Mouse (Mus musculus): Measurements from ENCODE around the gene Lct. TPM values are rescaled to one million over a fixed set of nuclear protein-coding genes. Genes with fewer than 3 reads are reported as not detected.

The Lct gene
- polyA plus RNA-seq, 1 experiment from 2014 or later, result 0.27 TPM

DNA sequence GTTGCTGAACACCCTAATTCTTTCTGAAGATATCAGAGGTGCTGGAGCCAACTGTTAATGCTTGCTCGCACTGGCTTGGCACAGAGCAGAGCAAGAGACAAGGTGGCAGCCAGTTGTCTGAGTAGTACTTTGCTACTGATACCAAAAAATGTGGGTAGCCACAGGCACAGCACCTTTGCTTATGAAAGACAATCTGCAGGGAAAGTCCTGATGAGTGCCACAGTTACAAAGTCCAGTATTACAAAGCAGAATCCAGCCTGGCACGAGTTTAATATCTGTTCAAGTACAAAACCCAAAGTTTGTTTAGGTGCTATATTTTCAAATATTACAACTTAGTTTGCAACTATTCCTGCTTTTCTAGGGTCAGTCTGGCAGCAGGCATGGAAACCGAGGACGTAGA is 92.9 kb downstream of the Lct start:
- no peak overlapping the region for H3K27ac ChIP-seq (replicated peaks)
- WGBS, result 98% methylated on average over 4 of the region's 4 CpGs
- no peak overlapping the region for H3K4me3 ChIP-seq
- H3K27me3 ChIP-seq, result no peaks in the 10 kb centered on the region
- no peaks in the 10 kb centered on the region for H3K4me1 ChIP-seq (replicated peaks)
- no peak for ATAC-seq (ENCODE audit: low FRiP score, low read depth)
- H3K4me2 ChIP-seq, result no peak overlapping the region
- H3K9me3 ChIP-seq, result no peaks in the 10 kb centered on the region
- H3K9ac ChIP-seq, result no peak overlapping the region
- peaks cover 59% of the 10 kb centered on the region for H3K36me3 ChIP-seq

Other genes starting within 250 kb of the Lct start
- 3.6 and 4.4 TPM in 2 replicates for gene Zranb3, start 225.3 kb downstream of the Lct start, polyA plus RNA-seq (2015; fragmentation: Nextera tagmentation; extraction: Ambion mirVana)
- gene R3hdm1, start 225.0 kb downstream of the Lct start, polyA plus RNA-seq (2015; fragmentation: Nextera tagmentation; extraction: Ambion mirVana), result 77.8 and 89.2 TPM in 2 replicates
- gene Ubxn4, start 84.4 kb downstream of the Lct start, polyA plus RNA-seq (2015; fragmentation: Nextera tagmentation; extraction: Ambion mirVana), result 74.7 and 82.9 TPM in 2 replicates
- 74.1 and 75.5 TPM in 2 replicates for gene Mcm6, start 31.3 kb upstream of the Lct start, polyA plus RNA-seq (2015; fragmentation: Nextera tagmentation; extraction: Ambion mirVana)
- 137 and 139 TPM in 2 replicates for gene Dars, start 89.0 kb upstream of the Lct start, polyA plus RNA-seq (2015; fragmentation: Nextera tagmentation; extraction: Ambion mirVana)